Mouse (Mus musculus): Measurements from ENCODE around the gene Abtb1. TPM values are rescaled to one million over a fixed set of nuclear protein-coding genes. Genes with fewer than 3 reads are reported as not detected.

The Abtb1 gene
- polyA plus RNA-seq, 1 experiment from 2014 or later = 23.9 TPM

- H3K9ac ChIP-seq (ENCODE audit: low read depth, low read length) = no peak overlapping the region
- no peaks in the 10 kb centered on the region for H3K27me3 ChIP-seq (replicated peaks; ENCODE audit: control insufficient read depth, insufficient read depth, low read length)
- H3K27ac ChIP-seq (ENCODE audit: low read depth, low read length) = no peak overlapping the region
- 76% methylated on average over 4 of the region's 4 CpGs for WGBS
- no peak overlapping the region for H3K4me2 ChIP-seq (replicated peaks; ENCODE audit: low read depth)
- H3K4me3 ChIP-seq (ENCODE audit: low read depth, low read length) = no peak overlapping the region
- no peak for ATAC-seq
- H3K9me3 ChIP-seq (ENCODE audit: control insufficient read depth) = no peaks in the 10 kb centered on the region
- no peaks in the 10 kb centered on the region for H3K4me1 ChIP-seq (replicated peaks; ENCODE audit: control insufficient read depth, insufficient read depth, low read length)
- no peak for TF ChIP-seq CTCF (IDR thresholded peaks at IDR 0.05; ENCODE audit: low read depth)
- no peaks in the 10 kb centered on the region; the same call in 1 of the 2 replicates for H3K36me3 ChIP-seq (ENCODE audit: control insufficient read depth, insufficient read depth)
Observed at GRCm38 (mm10) chr6:88803957-88804695, 37.7 kb downstream of the Abtb1 start.

- no peak for TF ChIP-seq CTCF (IDR thresholded peaks at IDR 0.05; ENCODE audit: low read depth)
- WGBS = 80% methylated on average over 7 of the region's 7 CpGs
- Histone ChIP-seq H3K9ac (ENCODE audit: low read depth, low read length) (no peak overlapping the region), H3K4me1 (replicated peaks; ENCODE audit: control insufficient read depth, insufficient read depth, low read length) (no peaks in the 10 kb centered on the region), H3K36me3 (ENCODE audit: control insufficient read depth, insufficient read depth) (no peaks in the 10 kb centered on the region; the same call in 1 of the 2 replicates), H3K4me2 (replicated peaks; ENCODE audit: low read depth) (no peak overlapping the region), H3K27ac (ENCODE audit: low read depth, low read length) (no peak overlapping the region), H3K9me3 (ENCODE audit: control insufficient read depth) (no peaks in the 10 kb centered on the region), H3K27me3 (replicated peaks; ENCODE audit: control insufficient read depth, insufficient read depth, low read length) (no peaks in the 10 kb centered on the region), H3K4me3 (ENCODE audit: low read depth, low read length) (no peak overlapping the region)
- no peak for ATAC-seq
Observed at GRCm38 (mm10) chr6:88803051-88803450, 38.7 kb downstream of the Abtb1 start.

DNA sequence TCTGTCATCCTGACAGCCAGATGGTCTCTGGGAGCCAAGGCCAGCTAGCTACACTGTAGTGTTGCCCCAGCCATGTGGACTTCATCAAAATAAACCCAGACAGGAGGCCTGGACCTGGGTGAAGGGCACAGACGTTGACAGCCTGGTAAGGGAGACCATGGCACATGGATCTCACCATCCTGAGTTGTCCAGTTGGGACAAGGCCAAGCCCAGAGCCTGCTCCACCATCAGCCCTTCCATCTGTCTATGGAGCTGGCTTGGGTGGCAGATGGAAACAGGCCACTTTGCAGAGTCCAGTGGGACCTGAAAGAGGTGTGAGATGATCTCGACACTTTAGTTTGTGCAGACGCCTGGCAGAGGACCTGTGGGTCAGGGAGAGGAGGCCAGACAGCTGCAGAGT, 41.0 kb downstream of the Abtb1 start:
- no peaks in the 10 kb centered on the region for H3K27me3 ChIP-seq (replicated peaks; ENCODE audit: control insufficient read depth, insufficient read depth, low read length)
- H3K4me2 ChIP-seq (replicated peaks; ENCODE audit: low read depth) = no peak overlapping the region
- no peaks in the 10 kb centered on the region for H3K36me3 ChIP-seq (ENCODE audit: control insufficient read depth, insufficient read depth)
- no peak overlapping the region for H3K27ac ChIP-seq (ENCODE audit: low read depth, low read length)
- TF ChIP-seq CTCF (IDR thresholded peaks at IDR 0.05; ENCODE audit: low read depth) = no peak
- no peak for ATAC-seq
- H3K4me1 ChIP-seq (replicated peaks; ENCODE audit: control insufficient read depth, insufficient read depth, low read length) = no peaks in the 10 kb centered on the region
- 50% methylated on average over 3 of the region's 3 CpGs for WGBS
- no peak overlapping the region for H3K4me3 ChIP-seq (ENCODE audit: low read depth, low read length)
- no peaks in the 10 kb centered on the region for H3K9me3 ChIP-seq (ENCODE audit: control insufficient read depth)
- H3K9ac ChIP-seq (ENCODE audit: low read depth, low read length) = no peak overlapping the region

- Histone ChIP-seq H3K27ac (ENCODE audit: low read depth, low read length) (no peak overlapping the region), H3K4me3 (ENCODE audit: low read depth, low read length) (no peak overlapping the region), H3K36me3 (ENCODE audit: control insufficient read depth, insufficient read depth) (no peaks in the 10 kb centered on the region), H3K4me1 (replicated peaks; ENCODE audit: control insufficient read depth, insufficient read depth, low read length) (no peaks in the 10 kb centered on the region), H3K4me2 (replicated peaks; ENCODE audit: low read depth) (no peak overlapping the region), H3K27me3 (replicated peaks; ENCODE audit: control insufficient read depth, insufficient read depth, low read length) (no peaks in the 10 kb centered on the region), H3K9ac (ENCODE audit: low read depth, low read length) (no peak overlapping the region), H3K9me3 (ENCODE audit: control insufficient read depth) (no peaks in the 10 kb centered on the region)
- no peak for ATAC-seq
- TF ChIP-seq CTCF (IDR thresholded peaks at IDR 0.05; ENCODE audit: low read depth) = no peak
- WGBS = 79% methylated on average over 7 of the region's 7 CpGs
Observed at GRCm38 (mm10) chr6:88800191-88800590, 41.6 kb downstream of the Abtb1 start.

DNA sequence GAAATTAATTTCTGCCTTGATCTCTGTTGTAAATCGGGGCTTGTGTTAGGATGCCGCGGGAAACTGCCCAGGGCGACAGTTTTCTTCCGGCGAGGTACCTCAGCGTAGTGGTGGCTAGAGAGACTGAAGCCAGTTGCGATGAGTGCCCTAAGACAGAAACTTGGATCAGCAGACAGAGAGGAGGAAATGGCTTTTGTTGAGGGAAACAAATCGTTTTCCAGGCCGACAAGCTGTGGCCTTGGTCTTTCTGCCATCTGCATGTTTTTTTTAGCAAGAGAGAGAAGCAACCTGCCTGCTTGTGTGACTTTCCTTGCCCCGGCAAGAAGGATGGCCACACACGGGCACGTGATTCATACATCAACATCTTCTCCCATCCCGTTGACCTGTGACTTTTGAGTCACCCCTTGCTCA, 47.2 kb downstream of the Abtb1 start:
- Histone ChIP-seq H3K9me3 (ENCODE audit: control insufficient read depth) (no peaks in the 10 kb centered on the region), H3K36me3 (ENCODE audit: control insufficient read depth, insufficient read depth) (no peaks in the 10 kb centered on the region)
- 72% methylated on average over 14 of the region's 14 CpGs for WGBS

GRCm38 (mm10) chr6:88793872-88794271, 47.9 kb downstream of the Abtb1 start:
- no peak overlapping the region for H3K9ac ChIP-seq (ENCODE audit: low read depth, low read length)
- ATAC-seq = no peak
- 75% methylated on average over 13 of the region's 13 CpGs for WGBS
- no peaks in the 10 kb centered on the region for H3K9me3 ChIP-seq (ENCODE audit: control insufficient read depth)
- no peak for TF ChIP-seq CTCF (IDR thresholded peaks at IDR 0.05; ENCODE audit: low read depth)
- no peaks in the 10 kb centered on the region for H3K36me3 ChIP-seq (ENCODE audit: control insufficient read depth, insufficient read depth)
- no peak overlapping the region for H3K4me3 ChIP-seq (ENCODE audit: low read depth, low read length)
- no peaks in the 10 kb centered on the region for H3K4me1 ChIP-seq (replicated peaks; ENCODE audit: control insufficient read depth, insufficient read depth, low read length)
- no peak overlapping the region for H3K4me2 ChIP-seq (replicated peaks; ENCODE audit: low read depth)
- H3K27ac ChIP-seq (ENCODE audit: low read depth, low read length) = no peak overlapping the region
- no peaks in the 10 kb centered on the region for H3K27me3 ChIP-seq (replicated peaks; ENCODE audit: control insufficient read depth, insufficient read depth, low read length)

More for the DNA sequence above, 47.2 kb downstream of the Abtb1 start:
- Histone ChIP-seq H3K27ac (ENCODE audit: low read depth, low read length) (no peak overlapping the region), H3K4me1 (replicated peaks; ENCODE audit: control insufficient read depth, insufficient read depth, low read length) (no peaks in the 10 kb centered on the region), H3K9ac (ENCODE audit: low read depth, low read length) (no peak overlapping the region), H3K4me3 (ENCODE audit: low read depth, low read length) (no peak overlapping the region), H3K27me3 (replicated peaks; ENCODE audit: control insufficient read depth, insufficient read depth, low read length) (no peaks in the 10 kb centered on the region), H3K4me2 (replicated peaks; ENCODE audit: low read depth) (no peak overlapping the region)
- no peak for TF ChIP-seq CTCF (IDR thresholded peaks at IDR 0.05; ENCODE audit: low read depth)
- no peak for ATAC-seq

All from intestine, postnatal 0 days (tissue).